Mouse (Mus musculus) layer of hippocampus, postnatal 36 days (tissue): ENCODE results near the gene AY074887. TPM values are rescaled to one million over a fixed set of nuclear protein-coding genes. Genes with fewer than 3 reads are reported as not detected.
"Not testable (repeated sequence)": the region's sequence is repeated elsewhere in the genome, so short reads cannot be mapped to it uniquely, and the experiment has no call there.

Source experiments
- DNase-seq, 2 experiments: peaks; one replicate each; pipeline ENCODE4 v3.0.0; 2022
- total RNA-seq, 2 experiments: library from RNA; stranded (reverse); gene quantifications; 2 replicates each; pipeline ENCODE4 v1.2.3; 2021

The AY074887 gene
- total RNA-seq = under 1 TPM in 1 of 2 experiments, not detected in 1; 0.53 TPM

GRCm38 (mm10) chr9:54950575-54951321, at the start of gene AY074887, which contains the start of gene Psma4:
Gene AY074887, minus strand, starts transcription at chr9:54950998.
Gene Psma4, plus strand, starts transcription at chr9:54950790.
- peak; percentile 85 to 87 for DNase-seq

- DNase-seq = no peak
Observed at GRCm38 (mm10) chr9:54995645-54996044, 44.8 kb upstream of the AY074887 start.

- no peak for DNase-seq
Observed at GRCm38 (mm10) chr9:54994381-54994780, 43.6 kb upstream of the AY074887 start.

DNA sequence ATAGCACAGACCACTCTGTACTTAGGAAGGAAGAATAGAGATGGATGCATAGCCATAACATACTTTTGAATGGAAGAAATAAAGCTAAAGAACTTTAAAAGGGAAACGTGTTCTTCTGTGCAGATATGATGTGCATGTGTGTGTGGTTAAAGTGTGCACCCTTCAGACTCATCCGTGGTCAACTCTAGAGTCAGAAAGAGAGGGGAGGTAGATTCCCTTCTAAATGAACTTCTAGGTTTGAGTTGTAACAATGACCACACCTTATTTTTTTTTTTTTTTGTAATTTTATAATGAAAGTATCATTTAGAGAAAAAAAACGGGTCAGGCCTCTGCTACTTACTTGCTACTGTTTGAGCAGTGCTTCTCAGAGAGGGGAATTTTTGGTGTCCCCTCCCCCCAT, 39.6 kb upstream of the AY074887 start:
- no peak for DNase-seq

DNA sequence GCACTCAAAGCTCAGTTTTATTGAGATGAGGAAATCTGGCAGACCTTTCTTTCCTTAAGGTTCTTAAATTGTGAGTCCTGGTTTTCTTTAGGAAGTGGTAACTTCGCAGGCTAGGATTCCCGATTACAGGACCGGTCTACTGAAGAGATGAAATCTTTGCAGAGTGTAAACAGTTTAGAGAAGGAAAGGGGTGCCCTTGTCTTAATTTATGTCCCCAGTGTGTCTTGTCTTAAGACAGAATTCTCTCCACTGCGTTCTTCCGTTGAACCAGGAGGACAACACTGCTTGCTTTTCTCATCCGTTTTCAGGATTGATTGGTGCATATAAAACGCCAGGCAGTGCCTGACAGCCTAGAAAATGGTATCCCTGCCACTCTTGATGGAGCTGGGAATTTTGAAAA, 31.6 kb upstream of the AY074887 start:
- no peak for DNase-seq

DNA sequence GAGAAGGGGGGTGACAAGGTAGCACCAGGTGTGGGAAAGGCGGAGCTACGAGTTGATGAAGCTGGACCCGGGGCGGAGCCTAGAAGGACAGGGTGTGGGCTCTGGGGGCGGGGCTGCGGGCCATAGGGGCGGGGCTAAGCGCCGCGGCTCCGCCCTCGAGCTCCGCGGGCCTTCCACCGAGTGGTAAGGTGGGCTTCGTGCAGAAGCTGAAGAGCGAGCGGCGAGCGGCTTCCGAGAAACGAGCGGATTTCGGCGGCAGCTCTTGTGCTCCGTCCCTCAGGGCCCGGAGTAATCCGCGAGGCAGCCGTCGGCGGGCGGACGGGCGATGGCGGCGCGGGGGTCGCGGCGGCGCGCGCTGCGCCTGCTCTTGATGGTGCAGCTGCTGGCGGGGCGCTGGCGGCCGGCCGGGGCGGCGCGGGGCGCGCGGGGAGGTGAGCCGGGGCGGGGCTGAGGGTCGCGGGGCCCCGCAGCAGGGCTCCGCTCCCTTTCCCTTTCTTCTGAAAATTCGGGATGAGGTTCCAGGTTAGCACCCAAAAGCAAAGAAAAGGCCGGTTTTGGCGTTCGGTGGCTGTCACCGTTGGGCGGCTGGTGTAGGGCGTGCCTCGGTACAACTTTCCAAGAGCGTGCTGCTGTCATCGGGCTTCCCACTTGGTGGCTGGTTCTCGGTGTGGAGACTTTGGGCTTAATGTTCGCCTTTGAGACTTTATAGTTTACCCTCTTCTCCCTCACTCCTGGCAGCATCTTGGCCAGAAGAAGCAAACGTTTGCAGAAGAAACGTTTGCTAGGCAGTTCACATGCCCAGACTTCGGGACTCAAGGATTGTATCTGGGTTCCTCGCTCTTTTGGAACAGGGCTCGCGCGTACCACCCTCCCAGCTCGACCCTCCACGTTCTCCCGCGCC, 30.7 kb upstream of the AY074887 start:
- no peak for DNase-seq

DNA sequence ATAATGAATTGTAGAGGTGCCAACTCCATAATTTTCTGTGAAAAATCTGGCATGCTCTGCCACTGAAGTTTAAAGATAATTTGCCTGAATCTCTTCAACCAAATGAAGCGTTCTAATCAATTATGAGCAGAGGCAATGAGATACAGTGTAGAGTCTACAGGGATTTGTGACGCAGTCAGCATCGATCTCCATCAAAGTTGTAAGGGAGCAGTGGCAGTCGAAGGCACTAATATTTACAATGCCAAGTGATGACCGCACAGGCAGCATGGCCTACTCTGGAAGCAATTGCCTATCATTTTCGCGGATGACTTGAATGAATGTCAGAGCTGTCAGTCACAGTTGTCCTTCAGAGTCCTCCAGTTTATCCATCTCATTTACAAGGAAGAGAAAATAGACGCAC, 29.9 kb upstream of the AY074887 start, which contains the start of gene Chrna5:
Gene Chrna5 (plus strand): TSS at position 207 of the 400 bp plus-strand sequence.
- DNase-seq = no peak

DNA sequence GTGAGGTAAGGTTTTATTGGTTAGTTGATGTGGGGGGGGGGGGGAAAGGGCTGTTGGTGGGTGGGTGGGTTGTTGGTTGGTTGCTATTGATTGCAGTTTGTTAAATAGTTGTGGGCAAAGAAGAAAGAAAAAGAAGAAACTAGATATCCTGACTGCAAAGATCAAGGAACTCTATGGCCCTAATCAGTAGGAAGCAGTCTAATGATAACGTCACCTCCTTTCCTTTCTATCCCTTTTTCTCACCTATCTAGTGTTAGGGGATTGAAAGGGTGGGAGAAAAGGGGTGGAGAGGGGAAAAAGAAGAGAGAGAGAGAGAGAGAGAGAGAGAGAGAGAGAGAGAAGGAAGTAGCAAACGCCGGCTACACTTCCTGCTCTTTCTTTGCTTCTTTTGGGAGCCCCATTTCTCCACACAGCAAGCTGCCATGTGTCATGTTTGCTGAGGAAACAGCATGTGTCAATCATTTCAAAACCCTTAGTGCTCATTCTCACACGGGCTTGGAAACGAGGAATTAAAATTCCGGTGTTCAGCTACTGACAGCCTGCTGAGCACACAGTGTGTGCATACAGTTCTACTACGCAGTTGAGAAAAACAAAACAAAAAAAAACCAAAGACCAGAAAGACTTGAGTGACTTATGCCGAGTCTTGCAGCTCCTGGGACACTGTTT, 19.3 kb upstream of the AY074887 start:
- no peak for DNase-seq

- no peak for DNase-seq
Observed at GRCm38 (mm10) chr9:54963669-54964068, 12.9 kb upstream of the AY074887 start.

GRCm38 (mm10) chr9:54961059-54961458, 10.3 kb upstream of the AY074887 start:
- DNase-seq = no peak

- DNase-seq = not testable (repeated sequence)
Observed at GRCm38 (mm10) chr9:54950162-54950561, 636 bp downstream of the AY074887 start.

GRCm38 (mm10) chr9:54949465-54949864, 1.3 kb downstream of the AY074887 start:
- DNase-seq = no peak

DNA sequence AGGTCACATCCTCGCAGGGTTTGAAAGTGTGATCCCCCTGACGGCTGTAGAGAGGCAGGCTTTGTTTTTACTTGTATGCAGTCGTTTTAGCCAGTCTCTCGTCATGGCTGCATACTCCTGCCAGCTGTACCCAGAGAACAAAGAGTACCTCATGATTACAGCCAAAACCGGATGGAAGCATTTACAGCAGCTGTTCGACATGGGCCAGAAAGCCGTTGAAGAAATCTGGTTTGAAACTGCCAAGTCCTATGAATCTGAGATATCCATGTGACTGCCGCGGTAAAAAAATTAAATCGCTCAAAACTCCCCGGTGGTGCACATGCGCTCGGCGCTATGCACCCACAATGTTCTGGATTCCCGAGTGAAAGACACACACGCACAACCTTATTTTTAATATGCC, 4.5 kb downstream of the AY074887 start:
- peak in 1 of 2 experiments; percentile 8 for DNase-seq

DNA sequence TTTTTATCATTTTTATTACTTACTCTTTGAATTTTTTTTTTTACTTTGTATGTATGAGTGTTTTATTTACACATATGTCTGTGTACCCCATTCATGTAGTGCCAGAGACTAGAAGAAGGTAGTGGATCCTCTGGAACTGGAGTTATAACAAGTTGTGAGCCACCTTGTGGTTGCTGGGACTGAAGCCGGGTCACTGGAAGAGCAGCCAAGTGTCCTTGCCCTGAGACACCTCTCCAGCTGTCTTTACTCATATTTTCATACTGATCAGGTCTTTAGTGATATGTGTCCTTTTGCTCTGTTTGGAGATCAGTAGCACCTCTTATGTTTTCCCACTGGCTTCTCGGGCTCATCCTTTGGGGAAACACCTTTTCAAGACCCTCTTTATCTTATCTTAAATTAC, 6.3 kb downstream of the AY074887 start:
- DNase-seq = no peak

DNA sequence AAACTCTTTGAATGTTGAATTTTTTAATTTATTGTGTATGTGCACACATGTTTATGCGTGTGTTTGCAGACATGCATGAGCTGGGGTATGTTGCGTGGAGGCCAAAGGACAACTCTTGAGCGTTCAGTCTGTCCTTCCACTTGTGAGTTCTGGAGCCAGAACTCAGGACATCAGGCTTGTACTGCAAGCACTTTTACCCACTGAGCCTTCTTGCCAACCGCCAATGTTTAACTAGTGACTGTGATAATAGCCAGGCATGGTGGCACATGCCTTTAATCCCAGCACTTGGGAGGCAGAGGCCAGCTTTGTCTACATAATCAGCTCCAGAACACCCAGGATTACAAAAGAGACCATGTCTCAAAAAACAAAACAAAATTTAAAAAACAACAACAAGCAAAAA, 8.7 kb downstream of the AY074887 start:
- DNase-seq = no peak

GRCm38 (mm10) chr9:54932379-54932778, 18.4 kb downstream of the AY074887 start:
- DNase-seq = no peak

GRCm38 (mm10) chr9:54931765-54932164, 19.0 kb downstream of the AY074887 start:
- DNase-seq = no peak

DNA sequence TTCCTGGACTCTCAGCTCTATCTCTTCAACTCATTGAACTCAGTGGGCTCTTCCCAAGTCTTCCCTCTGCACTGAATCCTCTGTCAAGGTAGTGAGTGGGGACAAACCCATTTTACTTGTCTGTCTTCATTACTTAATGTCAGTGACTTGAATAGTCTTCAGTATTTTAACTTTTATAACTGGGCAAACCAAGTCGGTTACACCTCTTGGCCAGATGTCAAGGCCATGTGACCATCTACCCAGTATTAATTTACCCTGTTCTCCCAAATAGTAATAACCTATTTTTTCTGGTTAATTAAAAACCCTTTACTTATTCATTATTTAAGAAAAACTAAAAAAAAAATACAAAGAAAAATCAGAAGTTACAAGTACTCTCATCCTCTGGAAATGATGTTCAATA, 20.1 kb downstream of the AY074887 start:
- DNase-seq = no peak

GRCm38 (mm10) chr9:54919946-54920345, 30.9 kb downstream of the AY074887 start:
- DNase-seq = no peak

DNA sequence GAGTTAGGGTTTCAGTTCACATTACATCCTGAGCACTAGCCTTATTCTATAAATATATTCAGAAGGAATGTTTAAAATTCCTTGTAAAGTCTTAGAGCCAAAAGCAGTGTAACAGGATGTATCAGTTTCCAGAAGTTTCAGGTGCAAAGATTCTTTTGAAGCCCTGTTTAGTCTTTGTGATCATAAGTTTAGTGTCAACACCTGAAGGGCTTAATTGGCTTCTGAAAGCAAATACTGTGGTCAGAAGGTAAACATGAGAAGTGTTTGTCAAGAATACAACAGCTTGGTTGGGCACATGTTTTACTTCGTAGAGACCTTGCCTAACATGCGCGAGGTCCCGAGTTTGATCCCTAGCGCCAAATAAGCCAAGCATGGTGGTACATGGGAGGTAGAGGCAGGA, 32.0 kb downstream of the AY074887 start:
- no peak for DNase-seq

- no peak for DNase-seq
Observed at GRCm38 (mm10) chr9:54918191-54918590, 32.6 kb downstream of the AY074887 start.

- DNase-seq = peak; percentile 85
Observed at GRCm38 (mm10) chr9:54917010-54917677, 33.7 kb downstream of the AY074887 start, which contains the start of gene Hykk. Gene Hykk, plus strand, starts transcription at chr9:54917283.
